Mouse (Mus musculus) spleen, postnatal 4 days (tissue): ENCODE measurements at regions not wholly inside any gene's neighbourhood (a gene's known extent, or its start where the extent isn't known, plus 50 kb on each side); places are given as distances from the start of the nearest gene placed in this dataset.
A peak's percentile ranks its signal among the peaks of the same experiment; 100 is the strongest.
"Not testable (repeated sequence)": the region's sequence is repeated elsewhere in the genome, so short reads cannot be mapped to it uniquely, and the experiment has no call there.

ENCODE experiments used
- DNase-seq, 2 experiments: peaks; one replicate each; pipeline ENCODE4 v3.0.0; 2022; ENCODE audit warnings: low spot score in 2 of 2

- no peak for DNase-seq
These were observed 1020.6 kb downstream of the Adam6a start for GRCm38 (mm10) chr12:114564329-114564728.

DNA sequence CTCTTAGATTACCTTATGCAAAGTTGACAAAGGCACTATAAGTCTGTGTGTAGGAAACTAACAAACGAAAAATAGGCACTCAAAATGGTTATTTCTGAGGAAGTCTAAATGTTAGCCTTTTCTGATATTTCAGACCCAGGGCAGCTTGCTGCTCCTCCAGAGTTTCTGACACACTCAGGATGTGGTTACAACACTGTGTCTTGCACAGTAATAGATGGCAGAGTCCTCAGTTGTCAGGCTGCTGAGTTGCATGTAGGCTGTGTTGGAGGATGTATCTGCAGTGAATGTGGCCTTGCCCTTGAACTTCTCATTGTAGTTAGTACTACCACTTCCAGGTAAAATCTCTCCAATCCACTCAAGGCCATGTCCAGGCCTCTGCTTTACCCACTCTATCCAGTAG is 1039.7 kb downstream of the Adam6a start:
- DNase-seq, result no peak

GRCm38 (mm10) chr12:114587227-114587626 is 1043.5 kb downstream of the Adam6a start:
- DNase-seq, result peak; percentile 59 to 80

DNA sequence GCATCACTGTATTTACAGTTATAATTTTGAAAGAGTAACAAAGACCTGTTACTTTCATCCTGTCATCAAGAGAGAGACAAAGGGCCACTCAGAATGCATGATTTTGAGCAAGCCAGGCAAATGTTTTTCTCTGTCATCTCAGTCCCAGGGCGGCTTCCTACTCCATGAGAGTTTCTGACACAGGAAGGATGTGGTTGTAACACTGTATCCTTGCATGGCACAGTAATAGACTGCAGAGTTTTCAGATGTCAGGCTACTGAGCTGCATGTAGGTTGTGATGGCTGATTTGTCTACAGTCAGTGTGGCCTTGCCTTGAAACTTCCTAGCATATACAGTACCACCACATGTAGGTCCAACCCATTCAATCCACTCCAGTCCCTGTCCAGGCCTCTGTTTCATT is 1054.0 kb downstream of the Adam6a start:
- DNase-seq, result no peak

- no peak for DNase-seq
These were observed 1065.5 kb downstream of the Adam6a start for GRCm38 (mm10) chr12:114609171-114609570.

DNA sequence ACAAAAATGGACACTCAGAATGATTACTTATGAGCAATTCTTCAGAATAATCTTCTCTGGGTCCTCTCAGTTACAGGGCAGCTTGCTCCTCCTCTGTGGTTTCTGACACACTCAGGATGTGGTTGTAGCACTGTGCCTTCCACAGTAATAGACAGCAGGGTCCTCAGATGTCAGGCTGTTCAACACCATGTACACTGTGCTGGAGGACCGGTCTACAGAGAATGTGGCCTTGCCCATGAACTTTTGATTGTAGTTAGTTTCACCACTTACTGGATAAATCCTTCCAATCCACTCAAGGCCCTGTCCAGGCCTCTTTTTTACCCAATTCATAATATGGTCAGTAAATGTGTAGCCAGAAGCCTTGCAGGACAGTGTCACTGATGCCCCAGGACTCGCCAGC is 1068.4 kb downstream of the Adam6a start:
- no peak for DNase-seq

DNA sequence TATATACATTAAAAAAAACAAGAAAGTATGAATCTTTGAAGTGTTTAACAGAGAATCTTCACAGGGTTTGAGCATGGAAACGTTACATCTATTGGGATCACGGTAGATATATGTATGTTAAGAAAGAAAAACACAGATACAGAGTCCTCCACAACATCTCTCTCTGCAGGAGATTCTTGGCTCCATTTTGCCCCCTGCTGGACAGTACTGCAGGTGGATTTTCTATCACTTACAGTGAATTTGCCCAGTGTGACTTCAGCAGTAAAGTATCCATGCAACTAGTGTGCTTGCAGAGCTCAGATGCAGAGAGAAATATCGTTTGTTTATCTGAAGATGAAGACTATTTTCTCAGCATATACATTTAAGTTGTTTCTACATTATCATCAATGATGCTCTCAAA is 1071.5 kb downstream of the Adam6a start:
- DNase-seq, result no peak

DNA sequence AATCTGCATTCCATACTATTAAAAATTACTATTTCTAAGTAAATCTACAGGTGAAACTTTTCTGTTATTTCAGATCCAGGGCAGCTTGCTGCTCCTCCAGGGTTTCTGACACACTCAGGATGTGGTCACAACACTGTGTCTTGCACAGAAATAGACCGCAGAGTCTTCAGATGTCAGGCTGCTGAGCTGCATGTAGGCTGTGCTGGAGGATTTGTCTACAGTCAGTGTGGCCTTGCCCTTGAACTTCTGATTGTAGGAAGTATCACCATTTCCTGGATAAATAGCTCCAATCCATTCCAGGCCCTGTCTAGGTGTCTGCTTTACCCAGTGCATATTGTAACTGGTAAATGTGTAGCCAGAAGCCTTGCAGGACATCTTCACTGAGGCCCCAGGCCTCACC is 1072.0 kb downstream of the Adam6a start:
- DNase-seq, result no peak

GRCm38 (mm10) chr12:114641089-114641488 is 1097.4 kb downstream of the Adam6a start:
- DNase-seq, result no peak

GRCm38 (mm10) chr12:114646372-114646771 is 1102.7 kb downstream of the Adam6a start:
- no peak for DNase-seq

- DNase-seq, result peak in 1 of 2 experiments; percentile 55
These were observed 1106.9 kb downstream of the Adam6a start for GRCm38 (mm10) chr12:114650432-114651101.

DNA sequence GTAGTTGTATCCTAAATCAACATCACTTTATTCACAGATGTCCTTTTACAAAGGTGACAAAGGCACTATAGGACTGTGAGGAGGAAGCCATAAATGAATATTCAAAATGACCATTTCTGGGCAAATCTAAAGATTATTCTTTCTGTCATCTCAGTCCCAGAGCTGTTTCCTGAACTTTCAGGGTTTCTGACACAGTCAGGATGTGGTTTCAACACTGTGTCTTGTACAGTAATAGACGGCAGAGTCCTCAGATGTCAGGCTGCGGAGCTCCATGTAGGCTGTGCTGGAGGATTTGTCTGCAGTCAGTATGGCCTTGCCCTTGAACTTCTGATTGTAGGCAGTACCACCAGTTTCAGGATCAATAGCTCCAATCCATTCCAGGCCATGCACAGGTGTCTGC is 1113.4 kb downstream of the Adam6a start:
- not testable (repeated sequence) for DNase-seq
